Mouse (Mus musculus) hindlimb bud, embryonic 11.5 days (tissue): ENCODE measurements around the gene Nav2.

Experiments
- DNase-seq: peaks from one replicate; pipeline ENCODE4 v3.0.0-alpha.2; 2012; ENCODE audit warnings: low read depth, low spot score; ENCODE audit errors: extremely low spot score

Gene Nav2

DNA sequence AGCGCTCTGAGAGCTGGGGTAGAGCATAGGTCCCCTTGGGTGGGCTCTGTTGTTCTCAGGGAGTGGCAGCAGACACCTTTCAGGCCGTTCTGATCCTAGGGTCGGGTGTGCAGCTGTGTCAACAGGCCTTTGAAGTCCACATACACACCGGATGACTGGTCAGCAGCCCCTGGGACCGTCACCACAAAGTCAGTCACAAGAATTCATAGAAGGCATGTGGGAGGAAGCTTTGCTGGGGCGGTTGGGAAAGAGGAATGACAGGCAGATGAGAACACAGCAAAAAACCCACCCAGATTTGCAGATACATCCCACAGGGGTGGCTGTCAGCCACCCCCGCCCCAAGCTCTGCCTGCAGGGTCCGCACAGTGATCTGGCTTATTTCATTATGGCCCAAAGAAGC lies 20.5 kb upstream of the Nav2 start:
- DNase-seq, result no peak

DNA sequence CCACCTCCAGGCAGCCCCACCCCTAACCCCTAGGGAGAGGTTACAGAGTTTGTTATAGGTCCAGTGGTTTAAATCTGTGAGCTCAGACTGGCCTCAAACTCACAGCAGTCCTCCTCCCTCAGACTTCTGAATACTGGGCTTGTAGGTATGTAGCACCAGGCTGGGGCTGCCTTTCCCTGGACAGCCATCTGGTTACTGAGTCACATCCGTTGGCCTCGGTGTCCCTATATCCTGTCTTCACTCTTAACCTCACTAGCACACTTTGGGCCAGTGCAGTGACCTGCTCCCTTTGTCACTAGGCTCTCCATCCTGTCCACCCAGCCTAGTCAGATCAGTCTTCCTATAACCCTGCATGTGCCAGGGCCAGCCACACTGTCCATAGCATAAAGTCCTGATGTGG lies 19.8 kb upstream of the Nav2 start:
- no peak for DNase-seq

DNA sequence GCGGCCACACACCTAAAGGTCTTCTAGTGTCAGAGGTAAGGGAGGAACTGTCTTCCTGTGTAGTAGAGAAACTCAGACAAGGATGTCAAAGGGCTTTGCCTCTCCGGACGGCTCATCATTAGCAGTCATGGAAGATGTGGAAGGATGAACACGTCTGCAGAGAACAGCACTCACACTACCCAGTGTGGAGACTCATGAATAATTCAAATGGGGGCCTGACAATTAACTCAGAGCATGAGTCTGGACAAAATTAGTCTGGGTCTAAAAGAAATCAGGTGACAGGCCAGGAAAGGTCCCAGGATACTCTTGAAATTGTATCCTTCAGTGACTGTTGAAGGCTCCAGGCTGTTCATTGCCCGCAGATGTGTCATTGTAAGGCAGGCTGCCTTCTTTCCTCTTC lies 17.5 kb upstream of the Nav2 start:
- DNase-seq, result no peak

DNA sequence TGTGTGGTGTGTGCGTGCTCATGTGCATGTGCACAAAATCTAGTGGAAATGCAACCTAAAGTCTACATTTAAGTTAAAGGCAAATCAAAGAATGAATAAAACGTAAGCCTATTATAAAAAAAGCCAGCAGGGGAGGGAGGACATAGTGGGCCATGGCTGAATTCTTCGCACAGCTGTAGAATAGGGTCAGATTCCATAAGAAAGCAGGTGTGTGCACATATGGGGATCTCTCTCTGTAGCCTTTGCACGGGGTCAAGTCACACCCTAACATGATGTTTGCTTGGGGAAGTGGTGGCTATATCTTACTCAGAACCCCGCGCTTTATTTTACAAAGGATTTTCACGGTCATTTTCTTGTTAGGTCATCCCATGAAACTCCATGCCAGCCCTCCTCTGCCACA lies 15.4 kb upstream of the Nav2 start:
- DNase-seq, result no peak

DNA sequence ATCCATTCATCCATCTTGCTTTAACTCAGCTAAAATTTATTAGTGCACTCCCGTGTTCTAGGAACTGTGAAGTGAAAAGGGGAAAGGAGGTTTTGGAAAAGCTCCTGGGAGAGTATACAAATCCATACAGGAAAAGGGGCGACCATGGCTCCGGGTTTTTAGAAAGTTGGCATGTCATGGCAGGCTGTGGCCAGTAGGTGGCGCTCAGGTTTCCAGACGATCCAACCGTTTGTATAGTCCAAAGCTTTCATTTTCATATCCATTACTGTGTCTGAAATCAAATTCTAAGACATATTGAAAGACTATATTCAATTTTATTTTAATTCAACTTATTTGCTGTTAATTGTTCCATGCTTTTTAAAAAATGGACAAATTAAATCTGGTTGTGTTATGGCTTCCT lies 14.4 kb upstream of the Nav2 start:
- no peak for DNase-seq

DNA sequence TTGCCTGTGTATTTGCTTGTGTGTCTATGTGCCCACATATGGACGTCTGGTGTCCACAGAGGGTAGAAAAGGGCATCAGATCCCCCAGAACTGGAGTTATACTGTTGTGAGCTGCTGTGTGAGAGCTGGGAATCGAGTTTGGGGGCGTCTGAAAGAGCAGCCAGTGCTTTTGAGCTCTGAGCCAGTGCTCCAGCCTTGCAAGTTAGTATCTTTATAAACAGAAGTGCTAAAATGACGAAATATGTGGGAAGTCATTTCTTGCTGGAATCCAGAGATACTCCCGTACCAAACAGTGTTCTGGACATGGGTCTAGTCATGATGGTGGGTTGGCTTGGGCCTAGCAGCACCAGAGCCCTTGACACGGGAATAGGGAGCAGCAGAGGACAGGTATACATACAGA lies 13.8 kb upstream of the Nav2 start:
- DNase-seq, result no peak

DNA sequence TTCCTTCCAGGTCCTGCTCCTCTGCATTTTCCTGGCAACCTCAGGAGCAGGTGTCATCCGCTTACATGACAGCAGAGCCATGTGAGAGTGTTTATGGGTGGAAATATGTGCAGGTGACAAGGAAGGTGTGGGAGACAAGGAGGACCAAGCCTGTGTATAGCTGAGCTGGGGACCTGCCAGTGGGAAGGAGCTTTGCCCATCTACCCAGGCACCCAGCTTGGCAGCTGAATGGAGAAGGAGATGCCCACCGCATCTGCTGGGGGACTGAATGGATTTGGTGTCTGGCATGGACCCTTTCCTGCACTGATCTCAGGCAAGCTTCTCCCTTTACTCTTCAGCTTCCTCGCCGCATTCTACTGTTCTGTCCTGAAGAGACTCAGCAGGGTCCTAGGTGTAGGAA lies 13.0 kb upstream of the Nav2 start:
- no peak for DNase-seq

DNA sequence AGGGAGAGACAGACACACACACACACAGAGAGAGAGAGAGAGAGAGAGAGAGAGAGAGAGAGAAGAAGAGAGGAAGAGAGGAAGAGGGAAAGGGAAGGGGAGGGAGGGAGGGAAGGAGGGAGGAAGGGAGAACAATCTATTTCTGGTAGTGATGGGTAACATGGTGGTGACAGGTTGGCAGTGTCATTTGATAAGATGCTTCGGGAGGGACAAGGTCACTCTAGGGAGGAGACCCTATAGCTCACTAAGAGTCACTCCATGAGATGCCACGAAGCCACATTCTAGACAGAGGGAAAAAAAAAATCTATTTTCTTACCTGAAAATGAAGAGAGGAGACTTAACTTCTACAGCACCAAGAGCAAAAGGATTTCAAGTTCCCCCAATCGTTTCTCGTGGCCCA lies 12.5 kb upstream of the Nav2 start:
- DNase-seq, result no peak

DNA sequence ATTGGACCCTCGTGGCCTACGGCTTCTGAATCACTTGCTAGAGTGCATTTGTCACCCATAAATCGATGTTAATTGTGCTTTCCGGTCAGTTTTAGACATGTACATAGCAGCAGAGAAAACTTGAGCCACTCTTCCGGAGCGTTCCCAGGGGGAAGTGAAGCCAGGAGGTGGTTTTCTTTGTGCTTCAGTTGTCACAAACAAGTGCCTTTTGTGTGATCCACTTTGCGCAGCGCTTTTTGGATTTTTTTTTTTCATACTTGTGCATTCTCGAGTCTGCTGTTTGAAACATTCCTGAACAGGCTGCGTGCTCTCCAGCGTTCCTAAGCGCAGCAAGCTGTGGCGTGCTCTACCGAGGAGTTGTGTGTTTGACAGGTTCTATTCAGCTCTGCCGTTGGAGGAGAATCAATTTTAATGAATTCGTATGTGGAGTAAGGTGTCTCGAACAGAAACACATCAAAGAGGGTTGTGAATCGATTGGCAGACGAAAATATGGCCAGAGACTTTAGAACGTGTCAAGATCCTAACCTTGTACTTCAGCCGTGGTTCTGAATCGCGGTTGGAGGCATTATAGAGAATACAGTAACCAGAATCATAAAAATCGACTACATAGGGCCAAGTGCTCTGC lies 10.9 kb upstream of the Nav2 start:
- no peak for DNase-seq

DNA sequence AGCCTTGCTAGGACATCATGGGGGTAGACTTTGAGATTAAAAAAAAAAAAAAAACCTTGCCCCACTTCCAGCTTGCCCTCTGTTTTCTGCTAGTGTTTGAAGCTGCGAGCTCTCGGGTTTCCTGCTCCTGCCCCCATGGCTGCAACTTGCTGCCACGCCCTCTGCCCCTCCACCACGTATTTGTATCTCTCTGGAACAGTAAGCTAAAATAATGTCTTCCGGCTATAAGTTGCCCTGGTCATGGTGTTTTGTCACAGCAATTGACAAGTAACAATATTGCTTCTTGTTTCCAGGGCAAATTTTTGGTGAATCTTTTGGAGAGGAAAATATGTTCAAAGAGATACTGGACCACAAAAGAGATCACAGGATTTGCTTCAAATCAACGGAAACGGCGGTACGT lies 10.1 kb upstream of the Nav2 start:
- DNase-seq, result no peak

DNA sequence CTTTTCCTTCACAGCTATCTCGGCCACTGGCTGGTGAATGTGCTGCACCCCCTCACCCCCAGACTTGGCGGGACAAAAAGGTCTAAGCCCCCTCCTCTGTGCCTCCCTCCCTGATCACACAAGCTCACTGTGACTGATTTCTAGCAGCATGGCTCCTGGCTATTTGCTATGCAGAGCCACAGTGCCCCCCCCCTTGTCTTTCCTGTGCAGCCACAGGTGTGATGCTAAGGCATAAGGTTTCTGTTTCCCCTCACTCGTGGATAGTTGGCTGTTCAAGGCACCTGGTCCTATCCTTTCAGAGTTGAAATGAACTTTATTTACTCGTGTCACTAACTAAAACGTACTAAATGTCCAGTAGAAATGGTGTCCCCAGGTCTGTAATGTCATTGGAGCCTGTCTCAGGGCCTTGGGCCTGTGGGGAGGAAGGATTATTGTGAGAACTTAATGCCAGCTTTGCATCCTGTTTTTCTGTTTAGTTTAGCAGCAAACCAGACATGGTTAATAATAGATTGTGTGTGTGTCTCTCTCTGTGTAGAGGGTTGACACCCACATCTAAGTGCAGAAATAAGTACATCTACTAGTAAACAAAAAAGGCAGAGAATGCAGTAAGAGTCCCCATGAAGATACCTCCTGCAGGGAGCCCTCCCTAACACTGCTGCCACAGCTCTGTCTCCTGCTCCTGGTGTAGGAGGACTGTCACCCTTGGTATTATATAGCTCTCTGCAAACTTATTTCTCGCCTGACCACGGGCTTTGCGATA lies 7.9 kb upstream of the Nav2 start:
- no peak for DNase-seq

DNA sequence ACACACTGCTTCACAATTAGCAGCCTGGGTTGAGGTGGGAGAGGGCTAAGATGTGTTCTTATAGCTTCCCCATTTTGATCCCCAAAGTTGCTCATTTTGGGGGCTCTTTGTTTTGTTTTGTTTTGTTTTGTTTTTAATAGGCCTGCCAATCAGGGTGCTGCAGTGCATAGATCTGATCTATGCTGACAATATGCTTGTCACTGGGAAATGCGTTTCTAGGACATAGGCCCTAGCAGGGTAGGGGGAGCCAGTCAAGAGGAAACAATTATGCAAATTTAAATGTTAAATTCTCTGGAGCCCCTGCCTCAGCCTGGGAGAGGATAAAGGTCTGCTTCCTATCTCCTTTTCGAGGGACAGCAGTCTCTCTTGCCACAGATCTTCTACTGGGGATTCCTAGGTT lies 6.1 kb upstream of the Nav2 start:
- no peak for DNase-seq

DNA sequence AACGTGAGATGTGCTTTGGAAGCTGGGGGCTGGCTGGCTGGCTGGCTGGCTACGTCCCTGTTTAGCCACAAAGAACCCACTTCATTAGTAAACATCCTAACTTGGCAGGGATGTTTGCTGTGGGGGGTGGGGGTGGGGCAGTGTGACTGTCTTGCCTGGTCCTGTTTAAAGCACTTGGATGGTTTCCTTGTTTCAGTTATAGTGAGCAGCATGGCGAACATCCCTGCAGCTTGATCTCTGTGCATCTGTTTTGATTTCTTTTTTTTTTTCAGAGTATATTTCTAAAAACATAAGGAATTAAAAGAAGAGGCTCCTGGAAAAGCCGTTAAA lies 791 bp downstream of the Nav2 start:
- no peak for DNase-seq

DNA sequence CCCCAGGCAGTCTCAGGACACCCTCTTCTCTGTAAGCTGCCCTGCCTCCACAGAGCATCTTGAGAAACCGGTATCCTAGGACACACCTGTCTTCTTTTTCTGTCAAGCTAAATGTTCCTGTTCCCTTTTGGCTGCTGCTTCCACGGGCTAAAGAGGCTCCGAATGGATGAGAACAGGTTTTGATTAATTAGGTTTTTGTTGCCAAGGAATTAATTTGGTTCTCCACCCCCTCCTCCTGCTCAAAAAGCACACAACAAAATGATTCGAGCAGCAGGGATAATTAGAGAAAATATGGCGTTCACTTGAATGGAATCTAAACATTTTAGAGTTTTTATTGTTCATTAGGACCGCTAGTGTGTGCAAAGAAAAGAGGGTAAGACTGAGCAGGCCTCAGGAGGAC lies 1.8 kb downstream of the Nav2 start:
- no peak for DNase-seq

DNA sequence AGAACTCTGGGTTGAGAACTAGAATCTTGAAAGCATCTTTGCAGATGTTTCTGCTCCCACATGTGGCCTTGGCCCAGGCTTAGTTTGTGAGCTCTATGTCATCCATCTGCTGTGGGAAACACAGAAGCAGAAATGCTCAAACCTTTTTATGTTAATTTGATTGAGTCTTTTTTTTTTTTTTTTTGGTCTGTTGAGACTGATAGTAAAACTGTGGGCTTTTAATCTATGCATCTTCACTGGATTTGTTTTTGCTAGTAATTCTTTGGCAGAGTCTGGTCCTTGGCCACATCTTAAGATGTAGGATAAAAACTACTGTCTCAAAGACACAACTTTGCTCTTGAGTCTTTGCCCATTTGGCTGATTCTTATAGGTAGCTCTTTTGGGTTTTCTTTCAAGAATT lies 2.6 kb downstream of the Nav2 start:
- no peak for DNase-seq

DNA sequence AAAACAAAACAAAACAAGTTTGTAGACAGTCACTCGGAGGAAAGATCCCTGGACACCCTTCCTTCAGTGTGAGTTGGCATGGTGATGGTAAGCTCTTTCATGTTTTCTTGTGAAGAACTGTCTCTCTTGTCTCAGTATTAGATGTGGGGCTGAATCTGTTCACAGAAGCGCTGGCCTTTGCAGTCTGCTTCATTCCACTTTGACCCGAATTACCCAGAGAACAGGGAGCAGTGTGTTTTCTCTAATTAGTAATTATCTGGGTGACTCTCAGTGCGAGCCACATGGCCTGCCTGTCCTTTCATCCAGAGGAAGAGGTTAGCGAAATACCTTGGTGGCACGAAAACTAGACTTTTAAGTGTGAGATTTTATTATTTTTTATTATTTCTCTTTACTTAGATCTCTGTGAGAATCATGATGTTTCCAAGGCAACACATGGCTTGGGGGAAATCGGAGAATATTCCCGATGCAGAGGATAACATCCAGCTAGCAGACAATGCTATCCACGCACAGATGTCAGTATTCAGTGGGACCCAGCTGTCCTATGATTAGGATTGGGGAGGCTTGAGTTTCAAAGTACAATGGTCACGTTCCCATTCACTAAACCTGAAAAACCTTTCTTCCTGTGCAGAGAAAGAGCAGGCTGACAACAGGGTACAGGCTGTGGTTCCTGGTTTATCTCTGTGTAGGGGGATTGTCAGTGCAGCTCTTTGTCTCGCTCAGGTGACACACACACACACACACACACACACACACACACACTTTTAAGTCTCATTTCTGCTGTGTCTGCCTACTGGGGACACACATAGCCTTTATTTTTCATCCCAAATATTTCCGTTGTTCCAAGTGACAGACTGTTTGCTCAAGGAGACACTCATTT lies 6.4 kb downstream of the Nav2 start:
- DNase-seq, result no peak

DNA sequence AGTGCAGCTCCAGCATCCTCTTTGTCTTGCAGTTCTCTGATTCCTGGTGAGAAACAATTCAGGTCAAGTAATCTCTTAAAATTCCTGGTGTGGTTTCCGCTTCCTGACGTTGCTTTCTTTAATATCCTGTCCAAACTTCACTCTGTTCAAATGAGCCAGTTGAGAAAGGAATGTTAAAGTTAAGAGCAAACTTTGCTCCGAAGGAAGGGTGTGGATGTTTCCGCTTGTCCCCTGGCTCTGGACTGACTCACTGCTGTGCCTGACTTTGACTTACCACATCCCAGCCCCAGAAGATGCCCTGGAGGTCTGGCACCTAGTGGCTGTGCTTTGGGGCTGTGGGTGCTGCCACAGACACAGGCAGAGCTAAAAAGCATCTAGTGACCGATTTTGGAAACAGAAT lies 8.9 kb downstream of the Nav2 start:
- DNase-seq, result no peak

DNA sequence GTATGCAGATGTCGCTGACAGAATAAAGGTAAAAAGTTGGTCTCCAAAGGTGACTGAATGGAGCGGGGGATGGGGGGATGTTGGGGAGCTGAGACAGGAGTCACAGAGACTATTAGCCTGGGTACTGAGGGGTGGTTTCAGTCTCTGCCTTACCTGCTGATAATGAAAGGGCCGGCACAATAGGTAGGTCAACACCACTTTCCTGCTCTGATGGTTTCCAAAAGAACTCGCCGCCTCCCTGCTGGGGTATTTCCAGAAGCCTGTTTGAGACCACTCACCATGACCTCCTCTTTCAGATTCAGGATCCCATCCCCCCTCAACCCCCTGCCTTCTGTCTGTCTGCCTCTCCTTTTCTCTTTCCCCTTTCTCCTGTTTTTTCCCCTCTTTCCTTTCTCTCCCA lies 9.5 kb downstream of the Nav2 start:
- DNase-seq, result no peak

DNA sequence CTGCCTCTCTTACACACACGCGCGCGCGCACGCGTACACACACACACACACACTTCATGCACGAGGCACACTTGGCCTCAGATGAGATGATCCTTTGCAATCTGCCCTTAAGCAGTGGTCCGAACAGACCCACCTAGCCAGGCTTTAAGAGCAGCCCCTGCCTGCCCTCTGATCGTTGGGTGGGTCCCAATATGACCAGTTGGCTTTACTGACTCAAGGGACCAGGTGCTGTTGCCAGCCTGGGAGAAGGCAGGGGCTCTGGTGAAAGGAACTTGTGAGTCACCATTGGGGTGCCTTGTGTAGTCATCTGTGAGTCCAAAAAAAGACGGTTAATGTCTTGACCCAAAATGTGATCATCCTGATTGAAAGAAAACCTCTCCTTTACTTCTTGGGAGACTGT lies 9.9 kb downstream of the Nav2 start:
- DNase-seq, result no peak

DNA sequence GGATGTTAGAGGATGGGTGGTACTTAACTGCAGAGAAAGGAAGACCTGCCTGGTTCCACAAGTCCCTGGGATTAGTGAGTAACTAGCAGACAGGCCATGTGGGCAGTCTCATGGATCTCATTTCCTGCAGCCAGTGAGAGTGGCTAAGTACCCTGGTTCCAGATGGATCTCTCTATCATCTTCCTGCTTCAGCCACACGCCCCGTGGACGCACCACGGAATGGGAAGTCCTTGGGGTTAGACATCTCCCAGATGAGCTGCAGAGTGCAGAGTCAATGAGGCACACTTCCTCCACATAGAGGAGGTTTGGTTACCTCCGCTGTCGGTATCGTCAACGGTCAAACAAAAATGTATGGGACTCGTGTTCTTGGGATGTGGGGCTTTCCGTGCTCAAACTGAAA lies 15.1 kb downstream of the Nav2 start:
- DNase-seq, result no peak

DNA sequence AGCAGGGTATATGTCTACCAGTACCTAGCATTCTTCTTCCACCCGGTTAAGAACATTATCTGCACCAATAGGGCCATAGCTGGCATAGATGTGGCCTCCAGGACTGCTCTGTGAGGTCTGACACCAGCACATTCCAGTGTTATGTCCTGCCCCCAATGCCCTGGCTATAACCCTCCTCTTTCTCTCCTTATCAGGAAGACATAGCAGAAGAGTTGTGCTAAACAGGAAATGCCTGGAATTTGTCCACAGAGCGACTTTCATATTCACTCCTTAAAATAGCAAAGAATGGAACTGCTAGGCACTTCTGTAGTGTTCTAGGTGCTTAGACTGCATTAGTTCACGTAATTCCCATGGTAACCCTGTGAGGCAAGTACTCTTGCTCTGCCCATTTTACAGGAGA lies 16.7 kb downstream of the Nav2 start:
- DNase-seq, result no peak

DNA sequence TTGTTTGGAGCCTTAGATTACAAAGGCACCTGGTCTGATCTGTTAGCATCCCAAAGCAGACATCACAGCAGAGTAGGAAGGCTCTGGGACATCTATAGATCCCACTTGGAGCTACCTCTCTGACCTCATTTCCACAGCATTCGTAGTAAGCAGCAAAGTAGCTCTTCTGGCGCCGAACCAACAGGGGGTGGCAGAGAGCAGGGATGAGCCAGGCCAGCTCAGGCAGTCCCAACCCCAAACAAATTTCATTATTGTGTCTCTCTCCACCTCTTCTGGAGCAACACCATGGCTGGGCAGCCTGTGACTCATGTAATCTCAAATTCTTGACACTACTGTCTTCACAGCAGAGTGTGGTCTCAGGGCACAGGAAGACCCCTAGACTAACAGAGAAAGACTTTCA lies 19.8 kb downstream of the Nav2 start:
- no peak for DNase-seq
